Mouse (Mus musculus) ES-CJ7 (cell line): ENCODE results near the gene Med9.

Experiments used
- DNase-seq: peaks from one replicate; pipeline ENCODE4 v3.0.0; 2011; ENCODE audit warnings: low read depth, low spot score

The Med9 gene

GRCm38 (mm10) chr11:59994318-59994717 lies 46.3 kb downstream of the Med9 start:
- DNase-seq, result no peak

GRCm38 (mm10) chr11:60001231-60001980 lies 53.4 kb downstream of the Med9 start:
- DNase-seq, result peak; percentile 62

GRCm38 (mm10) chr11:60003811-60004210 lies 55.8 kb downstream of the Med9 start:
- no peak for DNase-seq

- DNase-seq, result no peak
Observed at GRCm38 (mm10) chr11:60004716-60005115, 56.7 kb downstream of the Med9 start.

GRCm38 (mm10) chr11:60005866-60006265 lies 57.9 kb downstream of the Med9 start:
- no peak for DNase-seq

- DNase-seq, result no peak
Observed at GRCm38 (mm10) chr11:60009451-60009850, 61.4 kb downstream of the Med9 start.

- DNase-seq, result no peak
Observed at GRCm38 (mm10) chr11:60011516-60011915, 63.5 kb downstream of the Med9 start.
